Mouse (Mus musculus): ENCODE data around the gene Gm17324. TPM values are rescaled to one million over a fixed set of nuclear protein-coding genes. Genes with fewer than 3 reads are reported as not detected.
"Not testable (repeated sequence)": the region's sequence is repeated elsewhere in the genome, so short reads cannot be mapped to it uniquely, and the experiment has no call there.

Gene Gm17324
- total RNA-seq (2015) (not detected in 2 replicates), total RNA-seq (2017) (not detected in 2 replicates)

DNA sequence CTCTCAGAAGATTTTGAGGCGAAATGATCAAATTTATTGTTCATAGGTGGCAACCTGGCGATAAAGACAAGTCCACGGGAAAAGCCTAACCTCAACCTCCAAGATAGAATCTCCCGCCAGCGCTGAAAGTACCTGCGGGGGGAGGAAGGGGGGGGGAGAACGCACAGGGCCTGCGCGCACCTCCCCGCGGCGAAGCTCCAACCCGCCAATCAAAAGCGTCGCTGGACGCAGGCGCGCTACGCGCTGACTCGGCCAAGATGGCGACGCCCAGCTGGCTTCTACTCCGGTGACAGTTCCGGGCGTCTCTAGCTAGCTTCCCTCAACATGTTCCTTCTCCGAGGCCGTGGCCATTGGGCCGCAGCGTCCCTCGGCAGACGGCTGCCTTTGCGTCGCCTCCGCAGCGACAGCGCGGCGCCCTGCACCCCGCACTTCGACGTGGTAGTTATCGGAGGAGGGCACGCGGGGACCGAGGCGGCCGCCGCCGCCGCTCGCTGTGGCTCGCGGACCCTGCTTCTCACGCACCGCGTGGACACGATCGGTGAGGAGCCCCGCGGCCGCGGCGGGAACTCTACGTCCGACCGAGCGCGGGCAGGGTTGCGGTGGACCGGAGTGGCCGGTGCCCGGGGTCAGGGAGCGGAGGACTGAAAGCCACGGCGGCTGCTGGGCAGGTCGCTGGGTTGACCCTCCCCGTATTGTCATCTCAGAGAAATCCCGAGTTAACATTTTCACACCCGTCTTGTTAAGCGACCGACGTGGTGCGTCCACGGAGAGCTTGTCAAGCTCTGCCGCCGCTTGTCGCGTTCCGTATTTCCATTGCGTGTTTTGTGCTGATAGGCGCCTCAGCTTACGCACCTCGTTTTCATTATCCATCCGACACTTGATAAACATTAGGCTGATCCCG is at the start of gene Gm17324, which contains the start of gene Mto1:
Gene Gm17324 (minus strand): TSS at position 814 of the 901 bp plus-strand sequence.
Gene Mto1 (plus strand): TSS at position 236 of the 901 bp plus-strand sequence.
- ATAC-seq (ENCODE audit: poor library complexity, severe bottlenecking) = peak; percentile 80

DNA sequence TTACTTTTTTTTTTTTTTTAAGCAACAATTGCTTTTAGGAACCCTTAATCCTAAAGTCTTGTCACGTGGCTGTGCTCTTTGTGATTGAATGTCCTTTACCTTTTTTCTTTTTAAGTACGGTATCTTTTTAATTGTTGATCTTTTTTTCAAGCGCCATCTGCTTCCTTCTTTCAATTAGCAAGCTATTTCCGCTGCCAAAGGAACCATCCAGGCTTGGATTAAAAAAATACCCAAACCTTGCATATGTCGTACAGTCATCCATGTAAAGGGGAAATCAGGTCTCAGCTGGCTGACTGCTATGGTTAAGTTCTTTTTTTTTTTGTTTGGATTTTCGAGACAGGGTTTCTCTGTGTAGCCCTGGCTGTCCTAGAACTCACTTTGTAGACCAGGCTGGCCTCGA is 44.6 kb upstream of the Gm17324 start:
- no peak for ATAC-seq (ENCODE audit: poor library complexity, severe bottlenecking)

GRCm38 (mm10) chr9:78492254-78492653 is 43.7 kb upstream of the Gm17324 start:
- ATAC-seq (ENCODE audit: poor library complexity, severe bottlenecking) = no peak

DNA sequence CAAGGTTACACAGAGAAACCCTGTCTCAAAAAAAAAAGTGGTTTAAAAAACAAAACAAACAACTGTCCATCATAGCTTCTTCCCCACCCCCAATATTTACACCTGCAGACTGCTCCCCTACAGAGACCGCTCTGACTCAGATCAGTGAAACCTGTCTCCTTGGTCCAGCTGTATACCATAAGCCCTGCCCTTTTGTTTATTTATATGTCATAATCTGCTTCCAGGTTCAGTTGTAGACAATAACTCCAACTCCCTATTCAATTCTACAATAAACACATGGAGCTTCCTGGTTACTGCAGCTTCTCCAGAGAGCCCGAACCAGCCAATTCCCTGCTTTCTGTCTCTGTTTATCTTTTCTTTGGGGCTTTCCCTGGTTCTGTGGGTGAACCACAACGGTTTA is 42.6 kb upstream of the Gm17324 start:
- ATAC-seq (ENCODE audit: poor library complexity, severe bottlenecking) = no peak

DNA sequence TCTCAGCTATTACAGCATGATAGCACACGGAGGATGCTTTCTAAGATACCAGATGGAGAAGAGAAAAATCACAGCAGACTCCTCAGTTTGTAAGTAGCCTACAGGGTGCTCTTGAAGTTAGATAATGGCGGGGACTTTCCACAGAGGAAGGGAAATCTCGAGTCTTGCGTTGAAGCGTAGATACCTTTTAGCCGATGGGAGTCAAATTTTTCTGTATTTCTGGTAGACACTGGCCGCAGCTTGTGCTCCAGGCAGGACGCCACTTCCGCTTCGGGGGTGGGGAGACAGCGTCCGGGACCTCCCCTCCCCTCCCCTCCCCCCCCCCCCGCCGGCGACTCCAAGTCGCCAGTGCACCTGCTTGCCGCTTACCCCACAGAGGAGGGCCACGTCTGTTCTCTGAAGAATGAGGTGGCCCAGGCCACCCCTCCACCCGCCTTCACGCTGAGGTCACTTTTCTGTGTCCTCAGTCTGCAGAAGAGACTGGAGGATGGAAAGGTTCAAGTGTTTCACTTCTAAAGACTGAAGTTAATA is 40.4 kb upstream of the Gm17324 start, which contains the start of gene Eef1a1:
Gene Eef1a1 (minus strand): TSS at position 262 of the 531 bp plus-strand sequence.
- ATAC-seq (ENCODE audit: poor library complexity, severe bottlenecking) = peak; percentile 94

GRCm38 (mm10) chr9:78488021-78488420 is 39.4 kb upstream of the Gm17324 start:
- ATAC-seq (ENCODE audit: poor library complexity, severe bottlenecking) = not testable (repeated sequence)

DNA sequence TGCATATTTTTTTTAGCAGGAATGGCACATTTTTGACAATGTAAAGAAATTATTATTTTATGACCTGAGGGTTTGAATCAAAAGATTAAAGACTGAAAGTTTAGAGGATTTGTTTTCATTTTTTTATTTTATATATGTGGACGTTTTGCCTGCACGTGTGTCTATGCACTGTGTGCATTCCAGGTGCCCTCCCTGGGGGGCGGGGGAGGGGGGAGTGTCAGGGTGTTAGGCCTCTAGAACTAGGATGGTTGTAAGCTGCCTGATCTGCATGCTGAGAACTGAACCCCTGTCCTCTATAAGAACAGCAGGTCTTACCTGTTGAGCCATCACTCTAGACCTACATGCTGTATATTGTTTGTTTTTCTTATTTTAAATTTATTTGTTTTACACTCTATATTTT is 36.1 kb upstream of the Gm17324 start:
- no peak for ATAC-seq (ENCODE audit: poor library complexity, severe bottlenecking)

DNA sequence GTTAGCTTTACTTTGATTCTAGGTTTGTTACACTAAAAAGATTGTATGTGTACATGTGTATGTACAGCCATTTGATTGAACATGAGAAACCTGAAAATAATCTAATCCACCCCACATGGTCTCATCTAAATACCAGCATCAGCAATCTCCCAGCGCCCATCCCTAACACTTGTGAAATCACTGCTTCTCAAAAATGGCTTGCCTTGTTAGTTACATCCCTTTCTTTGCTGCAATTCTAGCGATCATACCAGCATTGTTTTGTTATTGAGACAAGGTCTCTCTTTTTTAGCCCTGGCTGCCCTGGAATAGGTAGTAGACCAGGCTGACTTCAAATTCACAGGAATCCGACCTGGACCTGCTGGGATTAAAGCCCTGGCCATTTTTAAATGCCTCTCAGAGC is 33.8 kb upstream of the Gm17324 start:
- no peak for ATAC-seq (ENCODE audit: poor library complexity, severe bottlenecking)

- peak; percentile 67 for ATAC-seq (ENCODE audit: poor library complexity, severe bottlenecking)
These were observed 33.1 kb upstream of the Gm17324 start for GRCm38 (mm10) chr9:78481423-78482331.

GRCm38 (mm10) chr9:78480706-78481358 is 32.2 kb upstream of the Gm17324 start:
- peak; percentile 70 for ATAC-seq (ENCODE audit: poor library complexity, severe bottlenecking)

- ATAC-seq (ENCODE audit: poor library complexity, severe bottlenecking) = not testable (repeated sequence)
These were observed 31.6 kb upstream of the Gm17324 start for GRCm38 (mm10) chr9:78480227-78480626.

- ATAC-seq (ENCODE audit: poor library complexity, severe bottlenecking) = not testable (repeated sequence)
These were observed 30.7 kb upstream of the Gm17324 start for GRCm38 (mm10) chr9:78479308-78479707.

GRCm38 (mm10) chr9:78478009-78478605 is 29.5 kb upstream of the Gm17324 start:
- not testable (repeated sequence) for ATAC-seq (ENCODE audit: poor library complexity, severe bottlenecking)

DNA sequence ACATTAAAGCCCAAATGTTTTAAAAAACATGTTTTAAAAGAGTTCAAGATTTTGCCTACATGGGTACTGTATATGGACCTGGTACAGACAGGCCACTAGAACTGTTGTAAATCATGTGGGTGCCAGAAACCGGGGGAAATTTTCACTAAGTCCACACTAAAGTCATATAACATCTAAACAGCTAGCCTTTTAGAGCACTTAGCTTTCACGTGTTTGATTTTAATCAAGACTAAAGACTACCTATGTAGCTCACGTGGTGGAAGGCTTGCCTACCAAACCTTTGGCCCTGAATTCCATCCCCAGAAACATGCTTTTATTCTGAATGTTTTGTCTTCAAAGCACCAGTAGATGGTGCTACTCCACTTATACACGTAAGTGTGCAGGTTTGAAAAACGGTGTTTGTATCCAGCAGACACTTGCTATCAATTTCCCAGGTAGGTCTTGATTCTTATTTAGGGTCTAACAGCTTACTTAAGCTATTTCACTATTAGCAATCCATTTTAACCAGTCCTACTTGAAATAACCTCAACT is 28.5 kb upstream of the Gm17324 start:
- ATAC-seq (ENCODE audit: poor library complexity, severe bottlenecking) = no peak

DNA sequence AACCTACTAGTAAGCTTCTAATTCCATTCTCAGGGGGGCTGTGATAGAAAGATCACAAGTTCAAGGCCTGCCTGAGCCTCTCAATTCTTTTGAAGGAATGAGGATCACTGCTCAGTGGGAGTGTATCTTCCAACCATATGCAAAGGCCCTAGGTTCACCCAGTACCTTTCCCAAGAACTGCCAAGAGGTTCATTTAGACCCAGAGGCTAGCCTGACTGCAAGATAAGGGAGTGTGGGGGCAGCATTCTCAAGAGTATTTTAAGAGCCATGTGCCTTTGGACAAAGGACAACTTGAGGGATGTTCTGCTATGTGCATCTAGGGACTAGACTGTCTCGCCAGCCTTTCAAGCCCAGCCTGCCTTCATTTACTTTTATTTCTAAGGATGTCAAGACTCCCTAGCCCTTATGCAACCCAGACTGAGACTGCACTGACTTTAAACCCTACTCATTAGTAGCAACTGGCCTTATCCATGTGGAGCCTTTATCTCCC is 28.0 kb upstream of the Gm17324 start:
- ATAC-seq (ENCODE audit: poor library complexity, severe bottlenecking) = no peak

DNA sequence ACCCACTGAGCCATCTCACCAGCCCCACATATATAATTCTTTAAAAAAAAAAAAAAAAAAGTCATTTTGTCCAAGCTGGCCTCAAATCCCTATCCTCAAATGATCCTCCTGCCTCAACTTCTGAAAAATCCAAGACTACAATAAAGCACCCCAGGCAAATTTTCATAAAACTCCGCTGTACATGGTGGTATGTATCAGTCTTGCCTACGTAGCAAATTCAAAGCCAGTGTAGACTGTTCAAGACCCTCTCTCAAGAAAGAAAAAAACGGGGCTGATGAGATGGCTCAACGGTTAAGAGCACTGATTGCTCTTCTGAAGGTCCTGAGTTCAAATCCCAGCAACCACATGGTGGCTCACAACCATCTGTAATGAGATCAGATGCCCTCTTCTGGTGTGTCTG is 27.3 kb upstream of the Gm17324 start:
- no peak for ATAC-seq (ENCODE audit: poor library complexity, severe bottlenecking)

- no peak for ATAC-seq (ENCODE audit: poor library complexity, severe bottlenecking)
These were observed 26.8 kb upstream of the Gm17324 start for GRCm38 (mm10) chr9:78475383-78475780.

- no peak for ATAC-seq (ENCODE audit: poor library complexity, severe bottlenecking)
These were observed 26.3 kb upstream of the Gm17324 start for GRCm38 (mm10) chr9:78474771-78475382.

DNA sequence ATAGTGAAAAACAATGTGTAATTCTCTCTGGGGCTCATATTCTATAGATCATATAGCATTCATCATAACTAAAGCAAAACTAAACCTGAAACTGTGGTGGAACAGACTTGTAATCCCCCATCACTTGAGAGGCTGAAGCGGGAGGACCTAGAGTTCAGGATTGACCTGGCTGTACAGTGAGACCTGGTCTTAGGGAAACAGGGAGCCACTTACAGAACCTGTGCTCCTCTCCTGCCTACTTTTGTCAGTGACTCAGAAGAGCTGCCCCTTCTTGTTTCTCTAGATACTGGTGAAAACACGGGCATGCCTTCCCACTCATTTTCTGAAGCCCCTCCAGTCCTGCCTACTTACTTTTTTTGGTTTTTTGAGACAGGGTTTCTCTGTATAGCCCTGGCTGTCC is 25.7 kb upstream of the Gm17324 start:
- no peak for ATAC-seq (ENCODE audit: poor library complexity, severe bottlenecking)
